24 mouse cellular contexts compared by ENCODE assay signal in genomic region chr1:52808456-52808855, GRCm38 (mm10). TPM values are rescaled to one million over a fixed set of nuclear protein-coding genes. Genes with fewer than 3 reads are reported as not detected.
DNase-seq lines count a peak whose midpoint lies in the region; ATAC-seq and TF ChIP-seq lines count a peak whose summit lies in the region.
"Had no signal": no experiment of that assay in that cellular context is flagged by ENCODE, and none has a peak within 500 bp of the region (broad histone marks: within the 10 kb centered on the region; RNA-seq: fewer than 3 reads in every experiment).

No protein-coding gene starts in this region.

- WGBS in intestine, embryonic 16.5 days = 69% methylated on average over 6 of the region's 6 CpGs
- 71% methylated on average over 6 of the region's 6 CpGs for WGBS in stomach, embryonic 15.5 days
- 60% methylated on average over 6 of the region's 6 CpGs for WGBS in stomach, postnatal 0 days

- peak overlapping the region; percentile 55 for H3K27ac ChIP-seq in intestine, embryonic 16.5 days (ENCODE audit: low read length)
- H3K27ac ChIP-seq in stomach, embryonic 15.5 days = no peak overlapping the region
- H3K27ac ChIP-seq in stomach, postnatal 0 days (replicated peaks) = no peak overlapping the region
- H3K27ac ChIP-seq: embryonic facial prominence, embryonic 13.5 days; embryonic facial prominence, embryonic 15.5 days; forebrain, embryonic 10.5 days; forebrain, embryonic 12.5 days had no signal

- H3K9ac ChIP-seq in intestine, embryonic 16.5 days (ENCODE audit: low read depth, low read length) = no peak overlapping the region
- no peak overlapping the region for H3K9ac ChIP-seq in stomach, embryonic 15.5 days
- H3K9ac ChIP-seq in stomach, postnatal 0 days (ENCODE audit: low read length) = no peak overlapping the region
- H3K9ac ChIP-seq: embryonic facial prominence, embryonic 13.5 days; embryonic facial prominence, embryonic 15.5 days; forebrain, embryonic 12.5 days; forebrain, postnatal 0 days had no signal

- DNase-seq in stomach, postnatal 0 days (ENCODE audit: low spot score) = no peak
- DNase-seq in heart, postnatal 25 days (ENCODE audit: low spot score) = no peak
- DNase-seq in ovary, adult 18-20 months (ENCODE audit: low spot score) = no peak
- no peak for DNase-seq in adrenal gland, postnatal 4 days (ENCODE audit: low spot score in 2 of 2)
- no peak for DNase-seq in thymus, postnatal 4 days
- DNase-seq: adrenal gland, adult 2 months; adrenal gland, postnatal 10 days; adrenal gland, postnatal 25 days; cerebellum, adult 11-12 months; cerebellum, adult 2 months; cerebellum, adult 9-10 months; cerebellum, postnatal 14 days; cerebellum, postnatal 36 days; embryo, embryonic 11 days; forebrain, postnatal 0 days had no signal

- no peaks in the 10 kb centered on the region for H3K27me3 ChIP-seq in intestine, embryonic 16.5 days (replicated peaks; ENCODE audit: control insufficient read depth, insufficient read depth, low read length)
- H3K27me3 ChIP-seq in stomach, embryonic 15.5 days (replicated peaks) = no peaks in the 10 kb centered on the region
- H3K27me3 ChIP-seq in stomach, postnatal 0 days (ENCODE audit: control insufficient read depth, insufficient read depth, low read length) = no peaks in the 10 kb centered on the region
- H3K27me3 ChIP-seq: embryonic facial prominence, embryonic 13.5 days; embryonic facial prominence, embryonic 15.5 days; forebrain, embryonic 12.5 days had no signal

- intact Hi-C loops in heart, postnatal 25 days (cut with DNase I) = no loop called here

- H3K4me3 ChIP-seq in intestine, embryonic 16.5 days (ENCODE audit: low read length) = no peak overlapping the region
- H3K4me3 ChIP-seq in stomach, embryonic 15.5 days (replicated peaks) = no peak overlapping the region
- H3K4me3 ChIP-seq in stomach, postnatal 0 days (ENCODE audit: low read depth, low read length) = no peak overlapping the region
- H3K4me3 ChIP-seq: embryonic facial prominence, embryonic 13.5 days; embryonic facial prominence, embryonic 15.5 days; erythroblast, embryonic 14.5 days; forebrain, embryonic 10.5 days; forebrain, embryonic 12.5 days had no signal

- H3K4me2 ChIP-seq in intestine, embryonic 16.5 days (ENCODE audit: low read depth, low read length) = no peak overlapping the region
- H3K4me2 ChIP-seq in stomach, embryonic 15.5 days = no peak overlapping the region
- H3K4me2 ChIP-seq in stomach, postnatal 0 days (replicated peaks; ENCODE audit: low read depth) = no peak overlapping the region
- H3K4me2 ChIP-seq: embryonic facial prominence, embryonic 13.5 days; embryonic facial prominence, embryonic 15.5 days; forebrain, embryonic 12.5 days had no signal

- no peaks in the 10 kb centered on the region; the same call in 1 of the 2 replicates for H3K36me3 ChIP-seq in intestine, embryonic 16.5 days (ENCODE audit: control insufficient read depth, insufficient read depth, low read length)
- H3K36me3 ChIP-seq in stomach, embryonic 15.5 days = no peaks in the 10 kb centered on the region
- no peaks in the 10 kb centered on the region for H3K36me3 ChIP-seq in stomach, postnatal 0 days (ENCODE audit: control insufficient read depth, insufficient read depth, low read length)
- H3K36me3 ChIP-seq: embryonic facial prominence, embryonic 15.5 days; forebrain, embryonic 10.5 days had no signal

- no peaks in the 10 kb centered on the region for H3K4me1 ChIP-seq in intestine, embryonic 16.5 days (ENCODE audit: control insufficient read depth, insufficient read depth, low read length)
- H3K4me1 ChIP-seq in stomach, embryonic 15.5 days = no peaks in the 10 kb centered on the region
- H3K4me1 ChIP-seq in stomach, postnatal 0 days (replicated peaks; ENCODE audit: control insufficient read depth, insufficient read depth) = no peaks in the 10 kb centered on the region
- H3K4me1 ChIP-seq: embryonic facial prominence, embryonic 13.5 days; embryonic facial prominence, embryonic 15.5 days; forebrain, embryonic 10.5 days; forebrain, embryonic 12.5 days had no signal

- H3K9me3 ChIP-seq in intestine, embryonic 16.5 days (ENCODE audit: control insufficient read depth, low read length) = no peaks in the 10 kb centered on the region
- H3K9me3 ChIP-seq in stomach, embryonic 15.5 days = no peaks in the 10 kb centered on the region
- H3K9me3 ChIP-seq in stomach, postnatal 0 days (ENCODE audit: control insufficient read depth, low read length) = no peaks in the 10 kb centered on the region
- H3K9me3 ChIP-seq: embryonic facial prominence, embryonic 13.5 days; embryonic facial prominence, embryonic 15.5 days; forebrain, embryonic 10.5 days; forebrain, embryonic 12.5 days had no signal

- TF ChIP-seq CTCF in stomach, postnatal 0 days (IDR thresholded peaks at IDR 0.05; ENCODE audit: low read depth) = no peak

- TF ChIP-seq EP300 in stomach, postnatal 0 days (optimal IDR thresholded peaks at IDR 0.05) = no peak

- ATAC-seq in intestine, embryonic 16.5 days = peak; percentile 94
- 0 out of 2 replicates have a peak, but pooled peaks have one; percentile 22 for ATAC-seq in megakaryocyte-erythroid progenitor cell, adult 5-6 weeks (replicated peaks; ENCODE audit: low FRiP score, low TSS enrichment, poor library complexity, severe bottlenecking)
- peak; percentile 80 for ATAC-seq in stomach, embryonic 15.5 days (ENCODE audit: insufficient read depth, low FRiP score, low read depth)
- ATAC-seq in stomach, postnatal 0 days (ENCODE audit: low FRiP score, low TSS enrichment) = peak; percentile 67; the same call in 1 of the 2 replicates
- ATAC-seq: forebrain, embryonic 14.5 days; forebrain, postnatal 0 days had no signal

RNA-seq across cellular contexts. Expression of gene Inpp1, which starts 9.0 kb away (rescaled TPM):
- polyA plus RNA-seq in intestine, embryonic 16.5 days (2015; fragmentation: Nextera tagmentation; extraction: Ambion mirVana) = 17.7 and 18.8 TPM in 2 replicates
- 2.0 and 2.8 TPM in 2 replicates for total RNA-seq in megakaryocyte-erythroid progenitor cell, adult 5-6 weeks (2014; fragmentation: Nextera tagmentation)
- total RNA-seq in megakaryocyte-erythroid progenitor cell, adult 5-6 weeks (2017) = 1.8 and 2.9 TPM in 2 replicates
- polyA plus RNA-seq in stomach, embryonic 15.5 days (2015; fragmentation: Nextera tagmentation; extraction: Ambion mirVana) = 15.9 and 19.8 TPM in 2 replicates
- 6.1 and 8.1 TPM in 2 replicates for polyA plus RNA-seq in stomach, postnatal 0 days (2015; fragmentation: Nextera tagmentation; extraction: Ambion mirVana)
- 10 to 100 TPM; 15.6 to 17.9 TPM for total RNA-seq in heart, postnatal 25 days (2021)
- total RNA-seq in adrenal gland, postnatal 4 days (2021) = 10 to 100 TPM; 26.1 to 26.3 TPM

RNA-seq across cellular contexts. Expression of gene Hibch, which starts 36.3 kb away (rescaled TPM):
- 25.5 and 26.3 TPM in 2 replicates for polyA plus RNA-seq in intestine, embryonic 16.5 days (2015; fragmentation: Nextera tagmentation; extraction: Ambion mirVana)
- total RNA-seq in megakaryocyte-erythroid progenitor cell, adult 5-6 weeks (2014; fragmentation: Nextera tagmentation) = 38.7 and 51.5 TPM in 2 replicates
- 71.4 and 81.7 TPM in 2 replicates for total RNA-seq in megakaryocyte-erythroid progenitor cell, adult 5-6 weeks (2017)
- polyA plus RNA-seq in stomach, embryonic 15.5 days (2015; fragmentation: Nextera tagmentation; extraction: Ambion mirVana) = 22.3 and 25.2 TPM in 2 replicates
- 21.3 and 22.9 TPM in 2 replicates for polyA plus RNA-seq in stomach, postnatal 0 days (2015; fragmentation: Nextera tagmentation; extraction: Ambion mirVana)
- 10 to 100 TPM; 78.7 to 87.6 TPM for total RNA-seq in heart, postnatal 25 days (2021)
- total RNA-seq in adrenal gland, postnatal 4 days (2021) = 10 to 100 TPM; 46.3 to 53.0 TPM

Comparison
In these comparisons a context has a peak if more than half of its experiments do, and no peak if none do; other contexts are left out.
1. ATAC-seq: peak in every context shown above with its lines; median percentile 94 in intestine, embryonic 16.5 days; 80 in stomach, embryonic 15.5 days; 67 in stomach, postnatal 0 days; 22 in megakaryocyte-erythroid progenitor cell, adult 5-6 weeks.
2. RNA of gene Inpp1, which starts 9.0 kb away (total RNA-seq): 26.1 to 26.3 TPM in adrenal gland, postnatal 4 days and 15.6 to 17.9 TPM in heart, postnatal 25 days; 1.8 to 2.9 TPM in megakaryocyte-erythroid progenitor cell, adult 5-6 weeks; every median in the first group is over 4 times any median in the second.